Mouse (Mus musculus): Measurements from ENCODE around the gene Rnf2. TPM values are rescaled to one million over a fixed set of nuclear protein-coding genes. Genes with fewer than 3 reads are reported as not detected.
A peak's percentile ranks its signal among the peaks of the same experiment; 100 is the strongest.
"Not testable (repeated sequence)": the region's sequence is repeated elsewhere in the genome, so short reads cannot be mapped to it uniquely, and the experiment has no call there.

Gene Rnf2
- polyA plus RNA-seq, 1 experiment from 2014 or later: 41.9 TPM

- H3K9me3 ChIP-seq (ENCODE audit: low read length): no peaks in the 10 kb centered on the region
- no peak for TF ChIP-seq CTCF (IDR thresholded peaks at IDR 0.05)
- no peak for TF ChIP-seq EP300 (IDR thresholded peaks at IDR 0.05)
- H3K4me1 ChIP-seq (ENCODE audit: insufficient read depth, low read depth, low read length): peaks cover 13% of the 10 kb centered on the region
- no peak for ATAC-seq
- no peak overlapping the region for H3K9ac ChIP-seq (replicated peaks; ENCODE audit: low read depth)
- no peak overlapping the region for H3K27ac ChIP-seq (ENCODE audit: low read length)
- no peaks in the 10 kb centered on the region for H3K36me3 ChIP-seq (ENCODE audit: insufficient read depth, low read length)
- no peak overlapping the region for H3K4me2 ChIP-seq (replicated peaks; ENCODE audit: low read depth, low read length)
- no peaks in the 10 kb centered on the region for H3K27me3 ChIP-seq (replicated peaks; ENCODE audit: insufficient read depth, low read length)
- H3K4me3 ChIP-seq (ENCODE audit: low read depth, low read length): no peak overlapping the region
- no peak for DNase-seq (ENCODE audit: low spot score)
These were observed 6.9 kb downstream of the Rnf2 start for GRCm38 (mm10) chr1:151493826-151494225.

DNA sequence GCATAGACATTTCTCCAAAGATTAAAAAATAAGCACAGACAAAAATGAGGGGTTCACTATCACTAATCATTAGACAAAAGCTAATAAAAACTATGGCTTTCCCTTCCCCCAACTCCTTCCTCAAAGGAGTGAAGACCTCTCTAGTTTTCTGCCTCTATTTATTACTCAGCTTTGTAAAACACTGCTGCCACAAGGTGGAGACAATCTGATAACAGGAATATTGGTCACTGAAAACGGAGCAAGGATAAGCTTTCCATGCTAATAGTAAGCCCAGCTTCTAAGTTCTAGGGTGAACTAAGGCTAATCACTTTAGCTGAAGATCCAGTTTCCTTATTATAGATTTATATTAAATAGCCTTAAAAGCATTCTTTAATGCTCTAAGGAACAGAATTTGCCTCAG, 8.3 kb downstream of the Rnf2 start:
- Histone ChIP-seq H3K27me3 (replicated peaks; ENCODE audit: insufficient read depth, low read length) (no peaks in the 10 kb centered on the region), H3K36me3 (ENCODE audit: insufficient read depth, low read length) (no peaks in the 10 kb centered on the region), H3K9ac (replicated peaks; ENCODE audit: low read depth) (no peak overlapping the region), H3K4me1 (ENCODE audit: insufficient read depth, low read depth, low read length) (peaks cover 8% of the 10 kb centered on the region), H3K4me3 (ENCODE audit: low read depth, low read length) (no peak overlapping the region), H3K9me3 (ENCODE audit: low read length) (no peaks in the 10 kb centered on the region), H3K4me2 (replicated peaks; ENCODE audit: low read depth, low read length) (no peak overlapping the region), H3K27ac (ENCODE audit: low read length) (no peak overlapping the region)
- 27% methylated on average over 1 of the region's 1 CpGs for WGBS
- DNase-seq (ENCODE audit: low spot score): no peak
- TF ChIP-seq EP300 (IDR thresholded peaks at IDR 0.05): no peak
- TF ChIP-seq CTCF (IDR thresholded peaks at IDR 0.05): peak; percentile 61
- no peak for ATAC-seq

- Histone ChIP-seq H3K4me3 (ENCODE audit: low read depth, low read length) (no peak overlapping the region), H3K27ac (ENCODE audit: low read length) (no peak overlapping the region), H3K27me3 (replicated peaks; ENCODE audit: insufficient read depth, low read length) (no peaks in the 10 kb centered on the region), H3K4me2 (replicated peaks; ENCODE audit: low read depth, low read length) (no peak overlapping the region), H3K9ac (replicated peaks; ENCODE audit: low read depth) (no peak overlapping the region), H3K4me1 (ENCODE audit: insufficient read depth, low read depth, low read length) (peaks cover 3% of the 10 kb centered on the region), H3K9me3 (ENCODE audit: low read length) (no peaks in the 10 kb centered on the region), H3K36me3 (ENCODE audit: insufficient read depth, low read length) (no peaks in the 10 kb centered on the region)
- peak; percentile 53 for ATAC-seq
- TF ChIP-seq CTCF (IDR thresholded peaks at IDR 0.05): no peak
- TF ChIP-seq EP300 (IDR thresholded peaks at IDR 0.05): no peak
- 50% methylated on average over 6 of the region's 6 CpGs for WGBS
- peak; percentile 57 for DNase-seq (ENCODE audit: low spot score)
These were observed 10.9 kb downstream of the Rnf2 start for GRCm38 (mm10) chr1:151489806-151490205.

GRCm38 (mm10) chr1:151484754-151485153, 16.0 kb downstream of the Rnf2 start:
- Histone ChIP-seq H3K27ac (ENCODE audit: low read length) (no peak overlapping the region), H3K9me3 (ENCODE audit: low read length) (no peaks in the 10 kb centered on the region), H3K27me3 (replicated peaks; ENCODE audit: insufficient read depth, low read length) (no peaks in the 10 kb centered on the region), H3K9ac (replicated peaks; ENCODE audit: low read depth) (no peak overlapping the region), H3K4me1 (ENCODE audit: insufficient read depth, low read depth, low read length) (0 out of 2 replicates have a peak, but pooled peaks cover 1% of the 10 kb centered on the region), H3K4me3 (ENCODE audit: low read depth, low read length) (no peak overlapping the region), H3K4me2 (replicated peaks; ENCODE audit: low read depth, low read length) (no peak overlapping the region), H3K36me3 (ENCODE audit: insufficient read depth, low read length) (no peaks in the 10 kb centered on the region)
- no peak for DNase-seq (ENCODE audit: low spot score)
- 81% methylated on average over 5 of the region's 5 CpGs for WGBS
- TF ChIP-seq CTCF (IDR thresholded peaks at IDR 0.05): no peak
- no peak for TF ChIP-seq EP300 (IDR thresholded peaks at IDR 0.05)
- no peak for ATAC-seq

- 0 out of 2 replicates have a peak, but pooled peaks have one; percentile 14 for ATAC-seq
- no peaks in the 10 kb centered on the region for H3K36me3 ChIP-seq (ENCODE audit: insufficient read depth, low read length)
- H3K9ac ChIP-seq (replicated peaks; ENCODE audit: low read depth): no peak overlapping the region
These were observed 17.2 kb downstream of the Rnf2 start for GRCm38 (mm10) chr1:151483568-151483967.

DNA sequence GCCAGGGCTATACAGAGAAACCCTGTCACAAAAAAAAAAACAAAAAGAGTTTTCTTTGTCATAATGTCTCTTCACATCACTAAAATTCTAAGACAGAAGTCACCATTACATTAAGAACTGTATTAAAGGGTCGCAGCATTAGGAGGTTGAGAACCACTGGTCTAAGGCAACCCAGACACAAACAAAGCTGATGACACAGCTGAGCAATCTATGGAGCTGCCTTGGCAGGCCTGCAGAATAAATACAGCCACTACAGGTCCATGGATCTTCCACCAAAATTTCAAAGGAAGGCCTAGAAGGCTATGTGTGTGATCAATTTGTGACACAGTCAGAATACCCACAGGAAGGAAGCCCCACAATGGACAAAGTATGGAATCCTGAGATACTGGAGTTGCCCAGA, 18.3 kb downstream of the Rnf2 start:
- H3K27me3 ChIP-seq (replicated peaks; ENCODE audit: insufficient read depth, low read length): no peaks in the 10 kb centered on the region
- TF ChIP-seq CTCF (IDR thresholded peaks at IDR 0.05) (no peak), EP300 (IDR thresholded peaks at IDR 0.05) (no peak)
- H3K27ac ChIP-seq (ENCODE audit: low read length): no peak overlapping the region
- H3K4me1 ChIP-seq (ENCODE audit: insufficient read depth, low read depth, low read length): no peaks in the 10 kb centered on the region
- no peaks in the 10 kb centered on the region for H3K36me3 ChIP-seq (ENCODE audit: insufficient read depth, low read length)
- no peaks in the 10 kb centered on the region for H3K9me3 ChIP-seq (ENCODE audit: low read length)
- DNase-seq (ENCODE audit: low spot score) (no peak), ATAC-seq (no peak)
- no peak overlapping the region for H3K4me2 ChIP-seq (replicated peaks; ENCODE audit: low read depth, low read length)
- no peak overlapping the region for H3K4me3 ChIP-seq (ENCODE audit: low read depth, low read length)
- H3K9ac ChIP-seq (replicated peaks; ENCODE audit: low read depth): no peak overlapping the region
- 97% methylated on average over 1 of the region's 1 CpGs for WGBS

More at GRCm38 (mm10) chr1:151483568-151483967, 17.2 kb downstream of the Rnf2 start:
- Histone ChIP-seq H3K4me2 (replicated peaks; ENCODE audit: low read depth, low read length) (no peak overlapping the region), H3K4me3 (ENCODE audit: low read depth, low read length) (no peak overlapping the region), H3K27ac (ENCODE audit: low read length) (no peak overlapping the region), H3K27me3 (replicated peaks; ENCODE audit: insufficient read depth, low read length) (no peaks in the 10 kb centered on the region), H3K9me3 (ENCODE audit: low read length) (no peaks in the 10 kb centered on the region), H3K4me1 (ENCODE audit: insufficient read depth, low read depth, low read length) (no peaks in the 10 kb centered on the region)
- DNase-seq (ENCODE audit: low spot score): no peak
- 59% methylated on average over 1 of the region's 1 CpGs for WGBS
- no peak for TF ChIP-seq EP300 (IDR thresholded peaks at IDR 0.05)
- TF ChIP-seq CTCF (IDR thresholded peaks at IDR 0.05): peak; percentile 66

DNA sequence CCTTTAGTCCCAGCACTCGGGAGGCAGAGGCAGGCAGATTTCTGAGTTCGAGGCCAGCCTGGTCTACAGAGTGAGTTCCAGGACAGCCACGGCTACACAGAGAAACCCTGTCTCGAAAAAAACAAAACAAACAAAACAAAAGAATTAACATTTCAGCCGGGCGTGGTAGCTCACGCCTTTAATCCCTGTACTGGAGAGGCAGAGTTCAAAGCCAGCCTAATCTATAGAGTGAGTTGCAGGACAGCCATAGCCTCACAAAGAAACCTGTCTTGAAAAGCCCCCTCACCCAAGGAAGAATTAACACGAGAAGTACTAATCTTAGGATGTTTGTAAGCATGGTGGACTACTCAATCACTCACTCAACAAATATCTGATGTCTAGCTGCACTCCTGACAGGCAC, 28.4 kb downstream of the Rnf2 start:
- WGBS: 92% methylated on average over 8 of the region's 8 CpGs
- H3K27ac ChIP-seq (ENCODE audit: low read length); H3K4me2 ChIP-seq (replicated peaks; ENCODE audit: low read depth, low read length); H3K9me3 ChIP-seq (ENCODE audit: low read length); H3K4me3 ChIP-seq (ENCODE audit: low read depth, low read length); DNase-seq (ENCODE audit: low spot score); ATAC-seq; H3K4me1 ChIP-seq (ENCODE audit: insufficient read depth, low read depth, low read length); H3K27me3 ChIP-seq (replicated peaks; ENCODE audit: insufficient read depth, low read length); H3K9ac ChIP-seq (replicated peaks; ENCODE audit: low read depth): not testable (repeated sequence)
- H3K36me3 ChIP-seq (ENCODE audit: insufficient read depth, low read length): peaks cover 36% of the 10 kb centered on the region; the same call in 1 of the 2 replicates

All from lung, postnatal 0 days (tissue).